Mouse (Mus musculus) liver, embryonic 11.5 days (tissue): Measurements from ENCODE around the gene Ndufs8. TPM values are rescaled to one million over a fixed set of nuclear protein-coding genes. Genes with fewer than 3 reads are reported as not detected.

Source experiments
- ATAC-seq: fragments of 200-750 bp; cut with Nextera tagmentation; replicated peaks from 2 replicates; pipeline ENCODE4 v1.8.0; 2017; ENCODE audit warnings: moderate number of reproducible peaks, mild to moderate bottlenecking, moderate TSS enrichment, moderate library complexity; ENCODE audit not compliant: low FRiP score
- DNase-seq: peaks from one replicate; pipeline ENCODE4 v3.0.0-alpha.2; 2017; ENCODE audit warnings: low spot score
- H3K27ac ChIP-seq: fragments of 300-500 bp; sonication (generic); 2 replicates; pipeline ENCODE4 v1.5.1; 2014; ENCODE audit warnings: mild to moderate bottlenecking, low read depth, low read length, control low read depth
- H3K27me3 ChIP-seq: fragments of 300-500 bp; sonication (generic); replicated peaks from 2 replicates; pipeline ENCODE4 v1.6.1; 2014; ENCODE audit warnings: low read length, mixed read lengths; ENCODE audit not compliant: control insufficient read depth, insufficient read depth
- H3K36me3 ChIP-seq: fragments of 300-500 bp; sonication (generic); 2 replicates; pipeline ENCODE4 v1.6.1; 2014; ENCODE audit warnings: mild to moderate bottlenecking, low read length, moderate library complexity, mixed read lengths; ENCODE audit not compliant: control insufficient read depth, insufficient read depth
- H3K4me1 ChIP-seq: fragments of 300-500 bp; sonication (generic); replicated peaks from 2 replicates; pipeline ENCODE4 v1.6.1; 2014; ENCODE audit warnings: low read length, mixed read lengths; ENCODE audit not compliant: control insufficient read depth, insufficient read depth
- H3K4me2 ChIP-seq: fragments of 300-500 bp; sonication (generic); 2 replicates; pipeline ENCODE4 v1.6.1; 2014; ENCODE audit warnings: mild to moderate bottlenecking, control low read depth, moderate library complexity
- H3K4me3 ChIP-seq: fragments of 300-500 bp; sonication (generic); 2 replicates; pipeline ENCODE4 v1.5.1; 2014; ENCODE audit warnings: low read depth, low read length, control low read depth
- H3K9ac ChIP-seq: fragments of 300-500 bp; sonication (generic); 2 replicates; pipeline ENCODE4 v1.6.1; 2014; ENCODE audit warnings: low read depth, low read length, control low read depth
- H3K9me3 ChIP-seq: fragments of 300-500 bp; sonication (generic); 2 replicates; pipeline ENCODE4 v1.6.1; 2016; ENCODE audit warnings: low read length, inconsistent platforms, mixed read lengths; ENCODE audit not compliant: control insufficient read depth
- WGBS: fragments of 180-500 bp; shearing (Covaris S2); extraction: QIAGEN DNeasy Blood & Tissue Kit; methylation state at CpG from one replicate; pipeline ENCODE4 v1.1.7; 2014; 5-methylcytosine and 5-hydroxymethylcytosine counted together
- polyA plus RNA-seq: library from polyadenylated mRNA; unstranded; fragments of >200 nt; fragmentation: Nextera tagmentation; extraction: Ambion mirVana; gene quantifications from 2 replicates; pipeline ENCODE4 v1.2.1, GENCODE M21; 2014

The Ndufs8 gene
- polyA plus RNA-seq, 1 experiment from 2014 or later, result 287 TPM

DNA sequence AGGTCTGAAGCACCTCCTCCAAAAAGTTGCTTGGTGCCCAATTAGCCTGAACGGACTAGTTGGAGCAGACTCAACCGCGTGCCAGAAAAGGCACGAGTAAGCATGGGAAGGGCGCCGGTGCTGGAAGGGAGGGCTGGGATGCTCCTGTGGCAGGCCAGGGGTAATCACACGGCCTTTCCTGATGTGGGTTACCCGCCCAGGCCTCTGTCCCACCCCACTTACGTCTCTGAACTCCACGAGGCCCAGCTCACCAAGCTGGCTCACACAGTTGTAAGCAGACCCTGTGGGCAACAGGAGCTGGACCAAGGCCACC is 8.3 kb downstream of the Ndufs8 start:
- Histone ChIP-seq H3K9me3 (no peaks in the 10 kb centered on the region), H3K36me3 (peaks cover 29% of the 10 kb centered on the region), H3K4me2 (peak overlapping the region; percentile 99), H3K27me3 (no peaks in the 10 kb centered on the region), H3K27ac (no peak overlapping the region), H3K4me3 (no peak overlapping the region), H3K9ac (no peak overlapping the region), H3K4me1 (peaks cover 37% of the 10 kb centered on the region)
- no peak for ATAC-seq
- 76% methylated on average over 10 of the region's 10 CpGs for WGBS
- DNase-seq, result no peak

- WGBS, result 82% methylated on average over 25 of the region's 25 CpGs
- no peak overlapping the region for H3K4me3 ChIP-seq
- H3K27me3 ChIP-seq, result no peaks in the 10 kb centered on the region
- no peak overlapping the region for H3K27ac ChIP-seq
- peaks cover 37% of the 10 kb centered on the region for H3K4me1 ChIP-seq
- DNase-seq (no peak), ATAC-seq (no peak)
- no peaks in the 10 kb centered on the region for H3K9me3 ChIP-seq
- no peak overlapping the region; the same call in 1 of the 2 replicates for H3K4me2 ChIP-seq
- H3K9ac ChIP-seq, result no peak overlapping the region
- H3K36me3 ChIP-seq, result peaks cover 30% of the 10 kb centered on the region
Measured at GRCm38 (mm10) chr19:3903648-3904362, 8.8 kb downstream of the Ndufs8 start.

- no peak for DNase-seq
- no peak overlapping the region for H3K4me2 ChIP-seq
- H3K27me3 ChIP-seq, result no peaks in the 10 kb centered on the region
- H3K9me3 ChIP-seq, result no peaks in the 10 kb centered on the region
- no peak overlapping the region for H3K4me3 ChIP-seq
- WGBS, result 82% methylated on average over 12 of the region's 12 CpGs
- ATAC-seq, result no peak
- peaks cover 37% of the 10 kb centered on the region for H3K4me1 ChIP-seq
- peaks cover 24% of the 10 kb centered on the region for H3K36me3 ChIP-seq
- no peak overlapping the region for H3K27ac ChIP-seq
- no peak overlapping the region for H3K9ac ChIP-seq
Measured at GRCm38 (mm10) chr19:3902966-3903365, 9.6 kb downstream of the Ndufs8 start.

GRCm38 (mm10) chr19:3899618-3900017 is 13.0 kb downstream of the Ndufs8 start:
- WGBS, result 92% methylated on average over 4 of the region's 4 CpGs
- Histone ChIP-seq H3K27ac (no peak overlapping the region), H3K4me3 (no peak overlapping the region), H3K4me1 (peaks cover 11% of the 10 kb centered on the region), H3K27me3 (no peaks in the 10 kb centered on the region), H3K4me2 (no peak overlapping the region), H3K9ac (no peak overlapping the region), H3K9me3 (no peaks in the 10 kb centered on the region), H3K36me3 (peaks cover 30% of the 10 kb centered on the region)
- ATAC-seq (no peak), DNase-seq (no peak)

- H3K4me1 ChIP-seq, result peaks cover 4% of the 10 kb centered on the region; the same call in 1 of the 2 replicates
- H3K4me3 ChIP-seq, result no peak overlapping the region
- WGBS, result 87% methylated on average over 7 of the region's 7 CpGs
- no peaks in the 10 kb centered on the region for H3K9me3 ChIP-seq
- DNase-seq (no peak), ATAC-seq (no peak)
- no peak overlapping the region for H3K27ac ChIP-seq
- H3K36me3 ChIP-seq, result peaks cover 28% of the 10 kb centered on the region
- H3K4me2 ChIP-seq, result no peak overlapping the region
- H3K27me3 ChIP-seq, result no peaks in the 10 kb centered on the region
- no peak overlapping the region for H3K9ac ChIP-seq
Measured at GRCm38 (mm10) chr19:3898952-3899351, 13.6 kb downstream of the Ndufs8 start.

DNA sequence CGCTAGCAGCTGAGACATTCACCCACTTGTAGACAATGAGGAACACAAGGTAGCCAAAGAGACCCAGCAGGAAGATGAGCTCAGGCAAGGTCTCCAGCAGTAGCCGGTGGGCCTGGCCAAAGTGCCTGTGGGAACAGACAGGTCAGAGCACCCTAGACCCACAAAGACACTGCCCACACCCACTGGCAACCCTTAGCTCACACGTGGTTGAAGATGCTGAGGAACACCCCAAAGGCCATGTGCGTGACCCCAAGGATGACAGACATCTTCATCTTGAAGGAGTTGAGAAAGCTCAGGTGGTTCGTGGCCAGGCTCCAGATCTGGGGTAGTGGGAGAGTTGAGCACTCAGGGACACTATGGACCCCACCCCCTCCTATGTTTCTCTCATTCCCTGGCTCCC is 15.0 kb downstream of the Ndufs8 start:
- DNase-seq (no peak), ATAC-seq (no peak)
- WGBS, result 92% methylated on average over 5 of the region's 5 CpGs
- peaks cover 22% of the 10 kb centered on the region for H3K36me3 ChIP-seq
- H3K4me1 ChIP-seq, result no peaks in the 10 kb centered on the region
- H3K4me2 ChIP-seq, result no peak overlapping the region
- no peaks in the 10 kb centered on the region for H3K9me3 ChIP-seq
- no peak overlapping the region for H3K4me3 ChIP-seq
- no peak overlapping the region for H3K9ac ChIP-seq
- no peaks in the 10 kb centered on the region for H3K27me3 ChIP-seq
- no peak overlapping the region for H3K27ac ChIP-seq

- Histone ChIP-seq H3K36me3 (peaks cover 21% of the 10 kb centered on the region), H3K9me3 (no peaks in the 10 kb centered on the region), H3K4me2 (no peak overlapping the region), H3K27ac (no peak overlapping the region), H3K4me1 (no peaks in the 10 kb centered on the region), H3K27me3 (no peaks in the 10 kb centered on the region), H3K9ac (no peak overlapping the region), H3K4me3 (no peak overlapping the region)
- 90% methylated on average over 10 of the region's 10 CpGs for WGBS
- DNase-seq (no peak), ATAC-seq (no peak)
Measured at GRCm38 (mm10) chr19:3896208-3896607, 16.4 kb downstream of the Ndufs8 start.

DNA sequence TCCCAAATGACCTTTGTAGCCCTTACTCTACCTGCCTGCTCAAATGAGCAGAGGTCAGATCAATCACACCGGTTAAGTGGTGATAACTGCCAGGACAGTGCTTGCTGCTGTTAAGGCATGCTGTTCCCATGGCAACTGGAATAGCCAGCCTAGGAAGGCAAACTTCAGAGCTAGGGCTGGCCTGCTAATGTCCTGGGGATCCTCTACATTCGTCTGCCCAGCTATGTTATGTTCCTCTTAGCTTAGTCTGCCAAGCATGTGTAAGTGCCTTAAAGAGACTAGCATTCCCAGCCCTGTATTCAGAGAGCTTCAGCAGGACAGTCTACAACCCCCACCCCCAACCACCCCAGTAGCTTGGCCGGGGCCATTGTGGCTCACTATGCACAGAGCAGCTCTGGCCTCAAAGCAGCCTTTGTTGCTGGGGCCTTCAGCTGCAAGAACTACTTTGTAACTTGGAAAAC is 17.4 kb downstream of the Ndufs8 start:
- no peaks in the 10 kb centered on the region for H3K4me1 ChIP-seq
- H3K9me3 ChIP-seq, result no peaks in the 10 kb centered on the region
- no peak for DNase-seq
- 54% methylated on average over 3 of the region's 3 CpGs for WGBS
- H3K4me3 ChIP-seq, result no peak overlapping the region
- no peak overlapping the region for H3K4me2 ChIP-seq
- peaks cover 21% of the 10 kb centered on the region for H3K36me3 ChIP-seq
- H3K9ac ChIP-seq, result no peak overlapping the region
- no peaks in the 10 kb centered on the region for H3K27me3 ChIP-seq
- ATAC-seq, result peak; percentile 58
- no peak overlapping the region for H3K27ac ChIP-seq

DNA sequence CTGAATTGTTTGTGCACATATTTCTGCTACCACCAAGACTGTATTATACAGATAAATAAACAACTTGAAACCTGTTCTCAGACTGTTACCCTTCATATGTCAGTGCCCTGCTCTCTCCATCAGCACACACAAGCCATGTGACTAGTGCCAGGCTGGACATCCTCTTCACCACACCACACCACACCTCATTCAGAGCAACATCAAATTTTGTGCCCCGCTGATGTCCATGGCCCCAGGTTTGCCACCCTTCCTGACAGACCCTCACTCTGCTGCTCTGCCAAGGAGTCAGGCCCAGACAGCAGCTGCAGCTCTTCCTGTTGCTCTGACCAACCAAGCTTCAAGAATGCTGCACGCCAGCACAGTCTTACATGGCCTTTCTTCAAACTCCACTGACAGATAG is 18.3 kb downstream of the Ndufs8 start:
- ATAC-seq (no peak), DNase-seq (no peak)
- H3K27ac ChIP-seq, result no peak overlapping the region
- H3K4me3 ChIP-seq, result no peak overlapping the region
- WGBS, result 88% methylated on average over 2 of the region's 2 CpGs
- no peak overlapping the region for H3K9ac ChIP-seq
- H3K9me3 ChIP-seq, result no peaks in the 10 kb centered on the region
- no peak overlapping the region for H3K4me2 ChIP-seq
- no peaks in the 10 kb centered on the region for H3K4me1 ChIP-seq
- no peaks in the 10 kb centered on the region for H3K27me3 ChIP-seq
- peaks cover 21% of the 10 kb centered on the region for H3K36me3 ChIP-seq
